Mouse (Mus musculus) T-helper 17 cell (primary cell): ENCODE results near the gene Galnt17.

Experiments used
- in situ Hi-C, 2 experiments: fragments of 300-600 bp; cut with MboI, MseI; formaldehyde crosslinking; loops; 1 replicate in 1 of 2; 2 replicates in 1 of 2; pipeline ENCODE4 v1.15.1; 2025; ENCODE audit warnings: high pct_unique_total_duplicates in 2 of 2

Galnt17 gene

GRCm38 (mm10) chr5:131308397-131308796 is at the start of gene Galnt17:
Galnt17 (minus strand) TSS chr5:131308497.
- in situ Hi-C loops = no loop called here

GRCm38 (mm10) chr5:131334536-131334935 is 26.2 kb upstream of the Galnt17 start:
- in situ Hi-C loops = loop anchor here in 1 of 2 experiments (5.0 to 10.0 kb wide), 2 partner anchors 830 to 1788 kb away; no protein-coding TSS in a partner anchor

- in situ Hi-C loops = no loop called here
Measured at GRCm38 (mm10) chr5:131321286-131321685, 13.0 kb upstream of the Galnt17 start.

GRCm38 (mm10) chr5:131319605-131320004 is 11.3 kb upstream of the Galnt17 start:
- in situ Hi-C loops = no loop called here

GRCm38 (mm10) chr5:131319141-131319540 is 10.8 kb upstream of the Galnt17 start:
- in situ Hi-C loops = no loop called here

- in situ Hi-C loops = no loop called here
Measured at GRCm38 (mm10) chr5:131315016-131315415, 6.7 kb upstream of the Galnt17 start.

- in situ Hi-C loops = no loop called here
Measured at GRCm38 (mm10) chr5:131307656-131308151, 593 bp downstream of the Galnt17 start.

- in situ Hi-C loops = no loop called here
Measured at GRCm38 (mm10) chr5:131306908-131307655, 1.2 kb downstream of the Galnt17 start.

GRCm38 (mm10) chr5:131306321-131306907 is 1.9 kb downstream of the Galnt17 start:
- in situ Hi-C loops = no loop called here

- in situ Hi-C loops = no loop called here
Measured at GRCm38 (mm10) chr5:131305223-131305622, 3.1 kb downstream of the Galnt17 start.

- in situ Hi-C loops = no loop called here
Measured at GRCm38 (mm10) chr5:131301526-131301925, 6.8 kb downstream of the Galnt17 start.

- in situ Hi-C loops = no loop called here
Measured at GRCm38 (mm10) chr5:131293726-131294449, 14.4 kb downstream of the Galnt17 start.

- in situ Hi-C loops = no loop called here
Measured at GRCm38 (mm10) chr5:131287091-131287490, 21.2 kb downstream of the Galnt17 start.

- in situ Hi-C loops = no loop called here
Measured at GRCm38 (mm10) chr5:131286680-131287079, 21.6 kb downstream of the Galnt17 start.

GRCm38 (mm10) chr5:131280349-131280748 is 27.9 kb downstream of the Galnt17 start:
- in situ Hi-C loops = no loop called here

GRCm38 (mm10) chr5:131279286-131279685 is 29.0 kb downstream of the Galnt17 start:
- in situ Hi-C loops = no loop called here

GRCm38 (mm10) chr5:131277227-131277626 is 31.1 kb downstream of the Galnt17 start:
- in situ Hi-C loops = no loop called here

- in situ Hi-C loops = no loop called here
Measured at GRCm38 (mm10) chr5:131266291-131266690, 42.0 kb downstream of the Galnt17 start.

- in situ Hi-C loops = no loop called here
Measured at GRCm38 (mm10) chr5:131264145-131264544, 44.2 kb downstream of the Galnt17 start.

GRCm38 (mm10) chr5:131250701-131251636 is 57.3 kb downstream of the Galnt17 start:
- in situ Hi-C loops = no loop called here

- in situ Hi-C loops = no loop called here
Measured at GRCm38 (mm10) chr5:131248416-131248815, 59.9 kb downstream of the Galnt17 start.
